Mouse (Mus musculus) E14TG2a.4 (cell line): ENCODE results near the gene Supt3.

Experiments
- H3K27me3 ChIP-seq: 2 replicates; pipeline ENCODE4 v1.6.1; 2014; ENCODE audit warnings: low read length, control low read depth; ENCODE audit not compliant: insufficient read depth
- H3K36me3 ChIP-seq: 2 replicates; pipeline ENCODE4 v1.6.1; 2014; ENCODE audit warnings: low read length, control low read depth; ENCODE audit not compliant: insufficient read depth
- H3K4me1 ChIP-seq: replicated peaks from 2 replicates; pipeline ENCODE4 v1.6.1; 2014; ENCODE audit warnings: low read depth, low read length, control low read depth
- H3K4me3 ChIP-seq: replicated peaks from 2 replicates; pipeline ENCODE4 v1.5.1; 2014; ENCODE audit warnings: mild to moderate bottlenecking, low read length
- H3K9me3 ChIP-seq: 2 replicates; pipeline ENCODE4 v1.6.1; 2014; ENCODE audit warnings: low read length, control low read depth
- CTCF ChIP-seq: conservative IDR thresholded peaks from 2 replicates; pipeline ENCODE4 v1.5.1; 2014; ENCODE audit warnings: low read length
- NANOG ChIP-seq: IDR thresholded peaks from 2 replicates; pipeline ENCODE4 v1.6.1; 2014; ENCODE audit warnings: borderline replicate concordance, low read length, mixed read lengths
- POU5F1 ChIP-seq: IDR thresholded peaks from 2 replicates; pipeline ENCODE4 v1.6.1; 2014; ENCODE audit warnings: low read length, borderline replicate concordance

Gene Supt3

GRCm38 (mm10) chr17:44770871-44771270, 6.1 kb upstream of the Supt3 start:
- Histone ChIP-seq H3K36me3 (no peaks in the 10 kb centered on the region), H3K9me3 (no peaks in the 10 kb centered on the region), H3K4me1 (peaks cover 11% of the 10 kb centered on the region; the same call in 1 of the 2 replicates), H3K27me3 (no peaks in the 10 kb centered on the region), H3K4me3 (no peak overlapping the region)
- TF ChIP-seq CTCF: no peak
- TF ChIP-seq NANOG: no peak

GRCm38 (mm10) chr17:44772576-44772975, 4.4 kb upstream of the Supt3 start:
- H3K4me1 ChIP-seq: peaks cover 14% of the 10 kb centered on the region; the same call in 1 of the 2 replicates
- H3K9me3 ChIP-seq: no peaks in the 10 kb centered on the region
- TF ChIP-seq NANOG: no peak
- TF ChIP-seq CTCF: no peak
- no peak for TF ChIP-seq POU5F1
- no peak overlapping the region for H3K4me3 ChIP-seq
- no peaks in the 10 kb centered on the region for H3K27me3 ChIP-seq
- no peaks in the 10 kb centered on the region for H3K36me3 ChIP-seq

- Histone ChIP-seq H3K4me1 (peaks cover 20% of the 10 kb centered on the region), H3K4me3 (peak overlapping the region; percentile 84), H3K36me3 (no peaks in the 10 kb centered on the region), H3K9me3 (no peaks in the 10 kb centered on the region), H3K27me3 (no peaks in the 10 kb centered on the region)
- no peak for TF ChIP-seq POU5F1
- TF ChIP-seq CTCF: no peak
- no peak for TF ChIP-seq NANOG
These were observed 419 bp downstream of the Supt3 start for GRCm38 (mm10) chr17:44777337-44777804.

GRCm38 (mm10) chr17:44778141-44778540, 1.2 kb downstream of the Supt3 start:
- Histone ChIP-seq H3K4me1 (peaks cover 20% of the 10 kb centered on the region), H3K4me3 (peak overlapping the region; percentile 84), H3K36me3 (no peaks in the 10 kb centered on the region), H3K27me3 (no peaks in the 10 kb centered on the region), H3K9me3 (no peaks in the 10 kb centered on the region)
- TF ChIP-seq NANOG (no peak), CTCF (no peak), POU5F1 (no peak)

GRCm38 (mm10) chr17:44780353-44780752, 3.4 kb downstream of the Supt3 start:
- Histone ChIP-seq H3K4me1 (peaks cover 15% of the 10 kb centered on the region), H3K27me3 (no peaks in the 10 kb centered on the region), H3K4me3 (no peak overlapping the region), H3K36me3 (no peaks in the 10 kb centered on the region), H3K9me3 (no peaks in the 10 kb centered on the region)
- TF ChIP-seq POU5F1 (no peak), CTCF (no peak), NANOG (no peak)

GRCm38 (mm10) chr17:44782366-44782765, 5.4 kb downstream of the Supt3 start:
- H3K36me3 ChIP-seq: no peaks in the 10 kb centered on the region
- H3K4me1 ChIP-seq: peaks cover 15% of the 10 kb centered on the region
- H3K9me3 ChIP-seq: no peaks in the 10 kb centered on the region
- H3K4me3 ChIP-seq: no peak overlapping the region
- H3K27me3 ChIP-seq: no peaks in the 10 kb centered on the region
- TF ChIP-seq POU5F1: no peak

GRCm38 (mm10) chr17:44783143-44783542, 6.2 kb downstream of the Supt3 start:
- no peak overlapping the region for H3K4me3 ChIP-seq
- H3K36me3 ChIP-seq: no peaks in the 10 kb centered on the region
- H3K4me1 ChIP-seq: peaks cover 12% of the 10 kb centered on the region
- TF ChIP-seq NANOG: no peak
- no peak for TF ChIP-seq CTCF
- no peak for TF ChIP-seq POU5F1
- no peaks in the 10 kb centered on the region for H3K27me3 ChIP-seq
- H3K9me3 ChIP-seq: no peaks in the 10 kb centered on the region

- Histone ChIP-seq H3K4me1 (peaks cover 18% of the 10 kb centered on the region), H3K27me3 (no peaks in the 10 kb centered on the region), H3K4me3 (no peak overlapping the region), H3K36me3 (no peaks in the 10 kb centered on the region), H3K9me3 (no peaks in the 10 kb centered on the region)
- TF ChIP-seq CTCF (peak; percentile 37), NANOG (no peak)
These were observed 12.2 kb downstream of the Supt3 start for GRCm38 (mm10) chr17:44788982-44789747.

- H3K9me3 ChIP-seq: no peaks in the 10 kb centered on the region
- no peaks in the 10 kb centered on the region for H3K27me3 ChIP-seq
These were observed 15.4 kb downstream of the Supt3 start for GRCm38 (mm10) chr17:44792218-44792917.

More at GRCm38 (mm10) chr17:44792218-44792917, 15.4 kb downstream of the Supt3 start:
- H3K36me3 ChIP-seq: no peaks in the 10 kb centered on the region
- TF ChIP-seq NANOG: no peak
- TF ChIP-seq POU5F1: no peak
- TF ChIP-seq CTCF: no peak
- H3K4me3 ChIP-seq: no peak overlapping the region
- peaks cover 8% of the 10 kb centered on the region for H3K4me1 ChIP-seq
